ENCODE assay signal across 21 mouse cellular contexts in genomic region chr1:126764201-126764600, GRCm38 (mm10).
DNase-seq lines count a peak whose midpoint lies in the region; ATAC-seq and TF ChIP-seq lines count a peak whose summit lies in the region.
"Had no signal": no experiment of that assay in that cellular context is flagged by ENCODE, and none has a peak within 500 bp of the region (broad histone marks: within the 10 kb centered on the region; RNA-seq: fewer than 3 reads in every experiment).

No protein-coding gene starts in this region.

- H3K4me1 ChIP-seq in hindbrain, embryonic 10.5 days (replicated peaks), result peaks cover 50% of the 10 kb centered on the region
- no peaks in the 10 kb centered on the region for H3K4me1 ChIP-seq in hindbrain, embryonic 16.5 days (ENCODE audit: control insufficient read depth, insufficient read depth, low read depth, low read length)
- peaks cover 0 to 10% of the 10 kb centered on the region in 2 experiments; a peak in 2 of 4 replicates for H3K4me1 ChIP-seq in CH12.LX (ENCODE audit: control insufficient read depth in 1 of 2, insufficient read depth in 2 of 2)
- H3K4me1 ChIP-seq: heart, embryonic 10.5 days had no signal

- H3K9ac ChIP-seq in hindbrain, embryonic 16.5 days (ENCODE audit: low read depth, low read length), result no peak overlapping the region
- H3K9ac ChIP-seq in CH12.LX (ENCODE audit: insufficient read depth, low read depth), result no peak overlapping the region
- H3K9ac ChIP-seq: embryonic facial prominence, embryonic 13.5 days; forebrain, embryonic 13.5 days; forebrain, postnatal 0 days; hindbrain, embryonic 14.5 days had no signal

- H3K27ac ChIP-seq in hindbrain, embryonic 10.5 days, result peak overlapping the region; percentile 50
- no peak overlapping the region for H3K27ac ChIP-seq in hindbrain, embryonic 16.5 days (ENCODE audit: low read depth, low read length)
- H3K27ac ChIP-seq in CH12.LX (ENCODE audit: insufficient read depth, low read depth), result no peak overlapping the region
- H3K27ac ChIP-seq: embryonic facial prominence, embryonic 13.5 days; forebrain, embryonic 13.5 days; gastrocnemius, adult 2 months; heart, embryonic 10.5 days; hindbrain, embryonic 14.5 days had no signal

- no peaks in the 10 kb centered on the region for H3K79me2 ChIP-seq in CH12.LX (replicated peaks; ENCODE audit: control insufficient read depth, extremely low read depth, insufficient read depth, poor library complexity, severe bottlenecking)

- 75% methylated on average over 3 of the region's 3 CpGs for WGBS in hindbrain, embryonic 10.5 days
- WGBS in hindbrain, embryonic 16.5 days, result 82% methylated on average over 3 of the region's 3 CpGs

- no peak overlapping the region for H3K4me3 ChIP-seq in hindbrain, embryonic 10.5 days
- H3K4me3 ChIP-seq in hindbrain, embryonic 16.5 days (ENCODE audit: low read length), result no peak overlapping the region
- no peak overlapping the region for H3K4me3 ChIP-seq in CH12.LX (replicated peaks in 1 of 3; ENCODE audit: low read depth in 2 of 3, low read length in 2 of 3, poor library complexity in 1 of 3)
- H3K4me3 ChIP-seq: embryonic facial prominence, embryonic 13.5 days; forebrain, embryonic 13.5 days; gastrocnemius, adult 2 months; heart, embryonic 10.5 days had no signal

- no peak for TF ChIP-seq POLR2A in CH12.LX (IDR thresholded peaks at IDR 0.05; ENCODE audit: low read depth, low read length)

- in situ Hi-C loops in CH12.LX (cut with MboI; ENCODE audit: low pct_ligation_motif_present, low pct_unique_long_range_greater_than_20kb, low sequenced_read_pairs), result no loop called here

- no peak for TF ChIP-seq RAD21 in CH12.LX (IDR thresholded peaks at IDR 0.05; ENCODE audit: low read depth, low read length)

- H3K4me2 ChIP-seq in hindbrain, embryonic 16.5 days (ENCODE audit: low read length), result no peak overlapping the region
- peak overlapping the region; percentile 87; the same call in 1 of the 2 replicates for H3K4me2 ChIP-seq in CH12.LX (ENCODE audit: insufficient read depth, low read depth, poor library complexity, severe bottlenecking)
- H3K4me2 ChIP-seq: embryonic facial prominence, embryonic 13.5 days; forebrain, embryonic 13.5 days; hindbrain, embryonic 14.5 days had no signal

- no peak for ATAC-seq in hindbrain, embryonic 16.5 days
- no peak for ATAC-seq in megakaryocyte-erythroid progenitor cell, adult 5-6 weeks (replicated peaks; ENCODE audit: low FRiP score, low TSS enrichment, poor library complexity, severe bottlenecking)
- ATAC-seq: forebrain, embryonic 13.5 days; forebrain, postnatal 0 days had no signal

- H3K36me3 ChIP-seq in hindbrain, embryonic 10.5 days, result no peaks in the 10 kb centered on the region
- no peaks in the 10 kb centered on the region for H3K36me3 ChIP-seq in hindbrain, embryonic 16.5 days (ENCODE audit: control insufficient read depth, insufficient read depth, low read length)
- H3K36me3 ChIP-seq in CH12.LX (replicated peaks in 1 of 2; ENCODE audit: control insufficient read depth in 1 of 2, insufficient read depth in 1 of 2, low read length in 1 of 2), result no peaks in the 10 kb centered on the region
- H3K36me3 ChIP-seq: embryonic facial prominence, embryonic 13.5 days; heart, embryonic 10.5 days had no signal

- dilution Hi-C loops in CH12.LX (cut with MboI; ENCODE audit: extremely low pct_ligation_motif_present, extremely low pct_unique_long_range_greater_than_20kb, low sequenced_read_pairs), result no loop called here

- H3K9me3 ChIP-seq in hindbrain, embryonic 10.5 days, result no peaks in the 10 kb centered on the region
- no peaks in the 10 kb centered on the region for H3K9me3 ChIP-seq in hindbrain, embryonic 16.5 days (ENCODE audit: control insufficient read depth, low read length)
- peaks cover 7% of the 10 kb centered on the region for H3K9me3 ChIP-seq in CH12.LX (replicated peaks; ENCODE audit: low read length)
- H3K9me3 ChIP-seq: embryonic facial prominence, embryonic 13.5 days; forebrain, embryonic 13.5 days; heart, embryonic 10.5 days had no signal

- no peak for DNase-seq in hindbrain, embryonic 10.5 days (ENCODE audit: low spot score)
- no peak for DNase-seq in CH12.LX (ENCODE audit: extremely low read depth)
- DNase-seq in adrenal gland, adult 8-10 months, result peak; percentile 16
- DNase-seq in induced T-regulatory cell, adult 2 months (ENCODE audit: low read depth), result peak; percentile 49
- no peak for DNase-seq in frontal cortex, adult 2 months (ENCODE audit: extremely low spot score in 1 of 2, low spot score in 1 of 2)
- DNase-seq: cerebellum, adult 11-12 months; cerebellum, adult 9-10 months; cerebellum, postnatal 25 days; forebrain, postnatal 0 days; gastrocnemius, adult 2 months; gastrocnemius, postnatal 36 days; heart, adult 18-20 months; heart, postnatal 10 days; kidney, adult 11 months; kidney, adult 9 months had no signal

- no peak for TF ChIP-seq CTCF in CH12.LX (conservative IDR thresholded peaks at IDR 0.05 in 1 of 2, IDR thresholded peaks at IDR 0.05 in 1 of 2; ENCODE audit: low read depth in 2 of 2, low read length in 2 of 2)

- peaks cover 18% of the 10 kb centered on the region for H3K27me3 ChIP-seq in hindbrain, embryonic 10.5 days (ENCODE audit: insufficient read depth, poor library complexity, severe bottlenecking)
- no peaks in the 10 kb centered on the region for H3K27me3 ChIP-seq in hindbrain, embryonic 16.5 days (replicated peaks; ENCODE audit: control insufficient read depth, insufficient read depth, low read length)
- H3K27me3 ChIP-seq in CH12.LX (replicated peaks), result no peaks in the 10 kb centered on the region
- H3K27me3 ChIP-seq: forebrain, embryonic 13.5 days had no signal

- no peak for TF ChIP-seq EP300 in CH12.LX (IDR thresholded peaks at IDR 0.05; ENCODE audit: low read length)

TF ChIP-seq in CH12.LX, 34 proteins besides CTCF, POLR2A, EP300 and RAD21:
- TF ChIP-seq NELFE (IDR thresholded peaks at IDR 0.05; ENCODE audit: low read depth, low read length) (no peak), CHD1 (IDR thresholded peaks at IDR 0.05; ENCODE audit: low read depth, low read length) (no peak), ELF1 (IDR thresholded peaks at IDR 0.05; ENCODE audit: low read depth, low read length) (no peak), BHLHE40 (IDR thresholded peaks at IDR 0.05; ENCODE audit: low read depth, low read length) (no peak), NRF1 (IDR thresholded peaks at IDR 0.05; ENCODE audit: low read depth, low read length) (no peak), ETS1 (conservative IDR thresholded peaks at IDR 0.05; ENCODE audit: low read depth, low read length) (no peak), RCOR1 (conservative IDR thresholded peaks at IDR 0.05; ENCODE audit: low read depth, low read length) (no peak), GABPA (IDR thresholded peaks at IDR 0.05; ENCODE audit: insufficient replicate concordance, low read depth, low read length) (no peak), UBTF (IDR thresholded peaks at IDR 0.05; ENCODE audit: low read depth, low read length) (no peak), POLR2AphosphoS2 (IDR thresholded peaks at IDR 0.05; ENCODE audit: low read depth, low read length) (no peak), HCFC1 (IDR thresholded peaks at IDR 0.05; ENCODE audit: low read depth, low read length) (no peak), MXI1 (IDR thresholded peaks at IDR 0.05; ENCODE audit: low read depth, low read length) (no peak)

Comparison
In these comparisons a context has a peak if more than half of its experiments do, and no peak if none do; other contexts are left out.
1. DNase-seq: peak in adrenal gland, adult 8-10 months (single experiment) and induced T-regulatory cell, adult 2 months (single experiment); none in hindbrain, embryonic 10.5 days (single experiment), CH12.LX (single experiment) and frontal cortex, adult 2 months (0 of 2).